Mouse (Mus musculus): ENCODE measurements around the gene Dpy30. TPM values are rescaled to one million over a fixed set of nuclear protein-coding genes. Genes with fewer than 3 reads are reported as not detected.

Gene Dpy30
- polyA plus RNA-seq, 1 experiment = 159 TPM

- Histone ChIP-seq H3K4me1 (ENCODE audit: control insufficient read depth, insufficient read depth, low read length) (peaks cover 3% of the 10 kb centered on the region; the same call in 1 of the 2 replicates), H3K27ac (ENCODE audit: control insufficient read depth, insufficient read depth, low read depth, low read length) (no peak overlapping the region), H3K27me3 (ENCODE audit: control insufficient read depth, insufficient read depth, low read length) (no peaks in the 10 kb centered on the region), H3K36me3 (ENCODE audit: control insufficient read depth, insufficient read depth, low read length) (no peaks in the 10 kb centered on the region), H3K4me3 (ENCODE audit: control insufficient read depth, low read depth, low read length) (no peak overlapping the region)
- no peak for TF ChIP-seq POLR2A (IDR thresholded peaks at IDR 0.05; ENCODE audit: control insufficient read depth, low read depth, low read length)
- no peak for TF ChIP-seq CTCF (IDR thresholded peaks at IDR 0.05; ENCODE audit: control insufficient read depth, insufficient read depth, insufficient replicate concordance, low read depth, low read length)
Observed at GRCm38 (mm10) chr17:74291640-74292361, 31.9 kb downstream of the Dpy30 start.

GRCm38 (mm10) chr17:74290869-74291268 is 32.9 kb downstream of the Dpy30 start:
- no peaks in the 10 kb centered on the region for H3K27me3 ChIP-seq (ENCODE audit: control insufficient read depth, insufficient read depth, low read length)
- H3K4me3 ChIP-seq (ENCODE audit: control insufficient read depth, low read depth, low read length) = no peak overlapping the region
- peaks cover 3% of the 10 kb centered on the region; the same call in 1 of the 2 replicates for H3K4me1 ChIP-seq (ENCODE audit: control insufficient read depth, insufficient read depth, low read length)
- TF ChIP-seq POLR2A (IDR thresholded peaks at IDR 0.05; ENCODE audit: control insufficient read depth, low read depth, low read length) (no peak), CTCF (IDR thresholded peaks at IDR 0.05; ENCODE audit: control insufficient read depth, insufficient read depth, insufficient replicate concordance, low read depth, low read length) (no peak)
- no peaks in the 10 kb centered on the region for H3K36me3 ChIP-seq (ENCODE audit: control insufficient read depth, insufficient read depth, low read length)
- no peak overlapping the region for H3K27ac ChIP-seq (ENCODE audit: control insufficient read depth, insufficient read depth, low read depth, low read length)

- Histone ChIP-seq H3K27me3 (ENCODE audit: control insufficient read depth, insufficient read depth, low read length) (no peaks in the 10 kb centered on the region), H3K36me3 (ENCODE audit: control insufficient read depth, insufficient read depth, low read length) (no peaks in the 10 kb centered on the region), H3K4me3 (ENCODE audit: control insufficient read depth, low read depth, low read length) (no peak overlapping the region), H3K4me1 (ENCODE audit: control insufficient read depth, insufficient read depth, low read length) (no peaks in the 10 kb centered on the region; the same call in 1 of the 2 replicates), H3K27ac (ENCODE audit: control insufficient read depth, insufficient read depth, low read depth, low read length) (no peak overlapping the region)
- no peak for TF ChIP-seq CTCF (IDR thresholded peaks at IDR 0.05; ENCODE audit: control insufficient read depth, insufficient read depth, insufficient replicate concordance, low read depth, low read length)
- TF ChIP-seq POLR2A (IDR thresholded peaks at IDR 0.05; ENCODE audit: control insufficient read depth, low read depth, low read length) = no peak
Observed at GRCm38 (mm10) chr17:74290198-74290597, 33.5 kb downstream of the Dpy30 start.

GRCm38 (mm10) chr17:74288626-74289025 is 35.1 kb downstream of the Dpy30 start:
- Histone ChIP-seq H3K4me3 (ENCODE audit: control insufficient read depth, low read depth, low read length) (no peak overlapping the region), H3K36me3 (ENCODE audit: control insufficient read depth, insufficient read depth, low read length) (no peaks in the 10 kb centered on the region), H3K4me1 (ENCODE audit: control insufficient read depth, insufficient read depth, low read length) (no peaks in the 10 kb centered on the region; the same call in 1 of the 2 replicates), H3K27ac (ENCODE audit: control insufficient read depth, insufficient read depth, low read depth, low read length) (no peak overlapping the region), H3K27me3 (ENCODE audit: control insufficient read depth, insufficient read depth, low read length) (no peaks in the 10 kb centered on the region)
- TF ChIP-seq CTCF (IDR thresholded peaks at IDR 0.05; ENCODE audit: control insufficient read depth, insufficient read depth, insufficient replicate concordance, low read depth, low read length) = no peak
- TF ChIP-seq POLR2A (IDR thresholded peaks at IDR 0.05; ENCODE audit: control insufficient read depth, low read depth, low read length) = no peak

- H3K36me3 ChIP-seq (ENCODE audit: control insufficient read depth, insufficient read depth, low read length) = no peaks in the 10 kb centered on the region
- no peak overlapping the region for H3K4me3 ChIP-seq (ENCODE audit: control insufficient read depth, low read depth, low read length)
- no peak for TF ChIP-seq CTCF (IDR thresholded peaks at IDR 0.05; ENCODE audit: control insufficient read depth, insufficient read depth, insufficient replicate concordance, low read depth, low read length)
- TF ChIP-seq POLR2A (IDR thresholded peaks at IDR 0.05; ENCODE audit: control insufficient read depth, low read depth, low read length) = no peak
- no peaks in the 10 kb centered on the region; the same call in 1 of the 2 replicates for H3K4me1 ChIP-seq (ENCODE audit: control insufficient read depth, insufficient read depth, low read length)
- H3K27ac ChIP-seq (ENCODE audit: control insufficient read depth, insufficient read depth, low read depth, low read length) = no peak overlapping the region
- no peaks in the 10 kb centered on the region for H3K27me3 ChIP-seq (ENCODE audit: control insufficient read depth, insufficient read depth, low read length)
Observed at GRCm38 (mm10) chr17:74286140-74286730, 37.5 kb downstream of the Dpy30 start.

GRCm38 (mm10) chr17:74285730-74286129 is 38.0 kb downstream of the Dpy30 start:
- Histone ChIP-seq H3K36me3 (ENCODE audit: control insufficient read depth, insufficient read depth, low read length) (no peaks in the 10 kb centered on the region), H3K27me3 (ENCODE audit: control insufficient read depth, insufficient read depth, low read length) (no peaks in the 10 kb centered on the region), H3K4me1 (ENCODE audit: control insufficient read depth, insufficient read depth, low read length) (no peaks in the 10 kb centered on the region; the same call in 1 of the 2 replicates), H3K4me3 (ENCODE audit: control insufficient read depth, low read depth, low read length) (no peak overlapping the region), H3K27ac (ENCODE audit: control insufficient read depth, insufficient read depth, low read depth, low read length) (no peak overlapping the region)
- TF ChIP-seq CTCF (IDR thresholded peaks at IDR 0.05; ENCODE audit: control insufficient read depth, insufficient read depth, insufficient replicate concordance, low read depth, low read length) = no peak
- no peak for TF ChIP-seq POLR2A (IDR thresholded peaks at IDR 0.05; ENCODE audit: control insufficient read depth, low read depth, low read length)

- Histone ChIP-seq H3K4me1 (ENCODE audit: control insufficient read depth, insufficient read depth, low read length) (no peaks in the 10 kb centered on the region; the same call in 1 of the 2 replicates), H3K4me3 (ENCODE audit: control insufficient read depth, low read depth, low read length) (no peak overlapping the region), H3K27ac (ENCODE audit: control insufficient read depth, insufficient read depth, low read depth, low read length) (no peak overlapping the region), H3K36me3 (ENCODE audit: control insufficient read depth, insufficient read depth, low read length) (no peaks in the 10 kb centered on the region), H3K27me3 (ENCODE audit: control insufficient read depth, insufficient read depth, low read length) (no peaks in the 10 kb centered on the region)
- TF ChIP-seq CTCF (IDR thresholded peaks at IDR 0.05; ENCODE audit: control insufficient read depth, insufficient read depth, insufficient replicate concordance, low read depth, low read length) = no peak
- no peak for TF ChIP-seq POLR2A (IDR thresholded peaks at IDR 0.05; ENCODE audit: control insufficient read depth, low read depth, low read length)
Observed at GRCm38 (mm10) chr17:74284397-74285115, 39.2 kb downstream of the Dpy30 start.
